Mouse (Mus musculus) ES-Bruce4 (cell line): ENCODE measurements at regions not wholly inside any gene's neighbourhood (a gene's known extent, or its start where the extent isn't known, plus 50 kb on each side); places are given as distances from the start of the nearest gene placed in this dataset.

Experiments used
- CTCF ChIP-seq: IDR thresholded peaks from one replicate; pipeline ENCODE4 v1.8.1; 2011; ENCODE audit warnings: low read depth, low read length
- EP300 ChIP-seq: IDR thresholded peaks from 2 replicates; pipeline ENCODE4 v1.6.1; 2011; ENCODE audit warnings: low read depth, low read length; ENCODE audit not compliant: insufficient read depth

GRCm38 (mm10) chr1:43254129-43254528 lies 57.3 kb upstream of the Fhl2 start:
- TF ChIP-seq EP300 (no peak), CTCF (no peak)
